Mouse (Mus musculus): ENCODE results near the gene Ifnar2. TPM values are rescaled to one million over a fixed set of nuclear protein-coding genes. Genes with fewer than 3 reads are reported as not detected.
A peak's percentile ranks its signal among the peaks of the same experiment; 100 is the strongest.
"Not testable (repeated sequence)": the region's sequence is repeated elsewhere in the genome, so short reads cannot be mapped to it uniquely, and the experiment has no call there.

Ifnar2 gene
- polyA plus RNA-seq, 1 experiment from 2014 or later = 45.7 TPM

GRCm38 (mm10) chr16:91426586-91426985 is 54.0 kb downstream of the Ifnar2 start:
- ATAC-seq = no peak
- no peak overlapping the region for H3K4me2 ChIP-seq (ENCODE audit: low read depth, low read length)
- H3K4me3 ChIP-seq (ENCODE audit: low read length) = no peak overlapping the region
- no peak overlapping the region for H3K27ac ChIP-seq (ENCODE audit: low read length)
- WGBS = 80% methylated on average over 4 of the region's 4 CpGs
- no peaks in the 10 kb centered on the region for H3K27me3 ChIP-seq (replicated peaks; ENCODE audit: control insufficient read depth, insufficient read depth, low read length)
- H3K9me3 ChIP-seq (ENCODE audit: control insufficient read depth, low read length) = no peaks in the 10 kb centered on the region
- no peak overlapping the region for H3K9ac ChIP-seq (ENCODE audit: low read depth, low read length)
- no peaks in the 10 kb centered on the region for H3K4me1 ChIP-seq (ENCODE audit: control insufficient read depth, insufficient read depth, low read length)
- peaks cover 31% of the 10 kb centered on the region; the same call in 1 of the 2 replicates for H3K36me3 ChIP-seq (ENCODE audit: control insufficient read depth, insufficient read depth, low read length)

GRCm38 (mm10) chr16:91427461-91427860 is 54.9 kb downstream of the Ifnar2 start:
- Histone ChIP-seq H3K4me1 (ENCODE audit: control insufficient read depth, insufficient read depth, low read length) (no peaks in the 10 kb centered on the region), H3K4me2 (ENCODE audit: low read depth, low read length) (no peak overlapping the region), H3K9ac (ENCODE audit: low read depth, low read length) (no peak overlapping the region), H3K36me3 (ENCODE audit: control insufficient read depth, insufficient read depth, low read length) (peaks cover 24% of the 10 kb centered on the region; the same call in 1 of the 2 replicates), H3K4me3 (ENCODE audit: low read length) (no peak overlapping the region), H3K27ac (ENCODE audit: low read length) (no peak overlapping the region), H3K27me3 (replicated peaks; ENCODE audit: control insufficient read depth, insufficient read depth, low read length) (no peaks in the 10 kb centered on the region), H3K9me3 (ENCODE audit: control insufficient read depth, low read length) (no peaks in the 10 kb centered on the region)
- no peak for ATAC-seq
- 66% methylated on average over 5 of the region's 5 CpGs for WGBS

- H3K4me1 ChIP-seq (ENCODE audit: control insufficient read depth, insufficient read depth, low read length) = no peaks in the 10 kb centered on the region
- no peak overlapping the region for H3K4me2 ChIP-seq (ENCODE audit: low read depth, low read length)
- WGBS = 71% methylated on average over 8 of the region's 8 CpGs
- no peak overlapping the region for H3K9ac ChIP-seq (ENCODE audit: low read depth, low read length)
- no peak overlapping the region for H3K4me3 ChIP-seq (ENCODE audit: low read length)
- ATAC-seq = no peak
- no peaks in the 10 kb centered on the region for H3K9me3 ChIP-seq (ENCODE audit: control insufficient read depth, low read length)
- no peak overlapping the region for H3K27ac ChIP-seq (ENCODE audit: low read length)
- H3K36me3 ChIP-seq (ENCODE audit: control insufficient read depth, insufficient read depth, low read length) = peaks cover 19% of the 10 kb centered on the region; the same call in 1 of the 2 replicates
- no peaks in the 10 kb centered on the region for H3K27me3 ChIP-seq (replicated peaks; ENCODE audit: control insufficient read depth, insufficient read depth, low read length)
These were observed 55.8 kb downstream of the Ifnar2 start for GRCm38 (mm10) chr16:91428259-91428865.

DNA sequence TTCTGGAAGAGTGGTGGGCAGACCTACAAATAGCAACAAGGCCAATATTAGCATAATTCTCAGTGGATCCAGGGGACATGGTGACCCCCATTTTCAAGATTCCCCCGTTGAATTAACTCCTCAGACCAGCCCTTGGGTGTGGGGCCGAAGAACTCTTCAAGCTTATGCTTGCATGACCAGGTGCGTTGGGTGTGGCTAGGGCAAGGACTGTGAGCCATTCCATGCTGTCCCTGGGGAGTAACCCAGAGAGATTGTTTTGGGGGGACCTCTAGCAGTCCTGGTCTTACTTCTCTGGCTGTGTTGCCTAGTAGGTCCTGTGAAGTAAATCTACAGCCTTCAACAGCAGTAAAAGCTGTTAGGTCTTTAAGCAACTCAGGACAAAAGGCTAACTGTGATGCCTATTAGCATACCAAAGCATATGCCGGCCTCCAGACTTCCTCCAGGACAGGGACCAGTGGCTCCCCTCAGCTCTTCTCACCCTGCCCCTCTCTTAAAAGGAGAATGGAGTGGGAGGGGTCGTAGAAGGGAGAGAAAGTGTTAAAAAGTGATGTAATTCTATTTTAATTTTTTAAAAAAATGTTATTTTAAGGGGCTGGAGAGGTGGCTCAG is 60.2 kb downstream of the Ifnar2 start:
- Histone ChIP-seq H3K4me2 (ENCODE audit: low read depth, low read length) (no peak overlapping the region), H3K9ac (ENCODE audit: low read depth, low read length) (no peak overlapping the region), H3K27ac (ENCODE audit: low read length) (no peak overlapping the region), H3K4me3 (ENCODE audit: low read length) (no peak overlapping the region), H3K36me3 (ENCODE audit: control insufficient read depth, insufficient read depth, low read length) (no peaks in the 10 kb centered on the region), H3K9me3 (ENCODE audit: control insufficient read depth, low read length) (no peaks in the 10 kb centered on the region), H3K4me1 (ENCODE audit: control insufficient read depth, insufficient read depth, low read length) (no peaks in the 10 kb centered on the region), H3K27me3 (replicated peaks; ENCODE audit: control insufficient read depth, insufficient read depth, low read length) (no peaks in the 10 kb centered on the region)
- 42% methylated on average over 5 of the region's 5 CpGs for WGBS
- ATAC-seq = no peak

- H3K4me3 ChIP-seq (ENCODE audit: low read length) = no peak overlapping the region
- H3K27me3 ChIP-seq (replicated peaks; ENCODE audit: control insufficient read depth, insufficient read depth, low read length) = no peaks in the 10 kb centered on the region
- H3K4me2 ChIP-seq (ENCODE audit: low read depth, low read length) = no peak overlapping the region
- H3K4me1 ChIP-seq (ENCODE audit: control insufficient read depth, insufficient read depth, low read length) = no peaks in the 10 kb centered on the region
- no peak overlapping the region for H3K27ac ChIP-seq (ENCODE audit: low read length)
- no peaks in the 10 kb centered on the region for H3K9me3 ChIP-seq (ENCODE audit: control insufficient read depth, low read length)
- no peak overlapping the region for H3K9ac ChIP-seq (ENCODE audit: low read depth, low read length)
- H3K36me3 ChIP-seq (ENCODE audit: control insufficient read depth, insufficient read depth, low read length) = no peaks in the 10 kb centered on the region
- ATAC-seq = no peak
- 50% methylated on average over 8 of the region's 8 CpGs for WGBS
These were observed 60.8 kb downstream of the Ifnar2 start for GRCm38 (mm10) chr16:91433329-91433933.

- Histone ChIP-seq H3K36me3 (ENCODE audit: control insufficient read depth, insufficient read depth, low read length) (no peaks in the 10 kb centered on the region), H3K9me3 (ENCODE audit: control insufficient read depth, low read length) (no peaks in the 10 kb centered on the region), H3K27ac (ENCODE audit: low read length) (no peak overlapping the region), H3K4me3 (ENCODE audit: low read length) (no peak overlapping the region), H3K27me3 (replicated peaks; ENCODE audit: control insufficient read depth, insufficient read depth, low read length) (no peaks in the 10 kb centered on the region), H3K4me1 (ENCODE audit: control insufficient read depth, insufficient read depth, low read length) (no peaks in the 10 kb centered on the region), H3K4me2 (ENCODE audit: low read depth, low read length) (no peak overlapping the region), H3K9ac (ENCODE audit: low read depth, low read length) (no peak overlapping the region)
- ATAC-seq = no peak
- 80% methylated on average over 3 of the region's 3 CpGs for WGBS
These were observed 61.5 kb downstream of the Ifnar2 start for GRCm38 (mm10) chr16:91434119-91434518.

DNA sequence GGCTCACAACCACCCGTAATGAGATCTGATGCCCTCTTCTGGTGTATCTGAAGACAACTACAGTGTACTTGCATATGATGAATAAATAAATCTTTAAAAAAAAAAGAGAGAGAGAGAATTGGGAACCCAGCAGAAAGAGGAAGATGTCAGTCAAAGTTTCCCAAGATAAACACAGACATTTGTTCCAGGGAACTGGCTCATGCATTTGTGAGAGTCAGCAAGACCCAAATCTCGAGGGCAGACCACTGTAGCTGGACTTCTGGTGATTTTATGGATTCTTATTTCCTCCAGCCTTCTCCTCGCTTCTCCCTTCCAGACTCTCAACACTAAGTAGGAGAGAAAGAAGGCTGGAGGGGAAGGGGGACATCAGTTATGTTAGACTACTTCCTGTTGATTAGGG is 65.5 kb downstream of the Ifnar2 start:
- Histone ChIP-seq H3K27me3 (replicated peaks; ENCODE audit: control insufficient read depth, insufficient read depth, low read length) (no peaks in the 10 kb centered on the region), H3K9me3 (ENCODE audit: control insufficient read depth, low read length) (no peaks in the 10 kb centered on the region), H3K4me3 (ENCODE audit: low read length) (no peak overlapping the region), H3K9ac (ENCODE audit: low read depth, low read length) (no peak overlapping the region), H3K4me2 (ENCODE audit: low read depth, low read length) (no peak overlapping the region), H3K36me3 (ENCODE audit: control insufficient read depth, insufficient read depth, low read length) (no peaks in the 10 kb centered on the region), H3K4me1 (ENCODE audit: control insufficient read depth, insufficient read depth, low read length) (no peaks in the 10 kb centered on the region), H3K27ac (ENCODE audit: low read length) (no peak overlapping the region)
- no peak for ATAC-seq
- WGBS = 80% methylated on average over 3 of the region's 3 CpGs

- not testable (repeated sequence) for H3K9ac ChIP-seq (ENCODE audit: low read depth, low read length); H3K4me3 ChIP-seq (ENCODE audit: low read length); H3K9me3 ChIP-seq (ENCODE audit: control insufficient read depth, low read length); H3K4me1 ChIP-seq (ENCODE audit: control insufficient read depth, insufficient read depth, low read length); H3K36me3 ChIP-seq (ENCODE audit: control insufficient read depth, insufficient read depth, low read length); H3K4me2 ChIP-seq (ENCODE audit: low read depth, low read length); H3K27me3 ChIP-seq (replicated peaks; ENCODE audit: control insufficient read depth, insufficient read depth, low read length); H3K27ac ChIP-seq (ENCODE audit: low read length); ATAC-seq
- WGBS = 83% methylated on average over 1 of the region's 1 CpGs
These were observed 66.0 kb downstream of the Ifnar2 start for GRCm38 (mm10) chr16:91438599-91438998.

DNA sequence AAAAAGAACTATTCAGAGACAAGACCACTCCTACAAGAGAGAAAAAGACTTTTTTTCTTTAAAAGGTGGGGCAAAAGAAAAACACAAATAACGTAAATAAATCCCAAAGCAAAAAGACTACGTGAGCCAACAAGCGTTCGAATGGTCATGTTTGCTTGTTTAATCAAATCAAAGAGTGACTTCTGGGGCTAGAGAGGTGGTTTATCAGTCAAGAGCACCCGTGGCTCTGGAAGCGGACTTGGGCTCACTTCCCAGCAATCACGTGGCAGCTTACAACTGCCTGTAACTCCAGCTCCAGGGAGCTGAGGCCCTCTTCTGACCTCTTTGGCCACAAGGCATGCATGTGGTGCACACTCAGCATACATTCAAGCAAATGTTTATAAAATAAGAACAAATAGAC is 68.8 kb downstream of the Ifnar2 start:
- Histone ChIP-seq H3K27me3 (replicated peaks; ENCODE audit: control insufficient read depth, insufficient read depth, low read length) (no peaks in the 10 kb centered on the region), H3K36me3 (ENCODE audit: control insufficient read depth, insufficient read depth, low read length) (no peaks in the 10 kb centered on the region), H3K4me2 (ENCODE audit: low read depth, low read length) (no peak overlapping the region), H3K4me3 (ENCODE audit: low read length) (no peak overlapping the region), H3K27ac (ENCODE audit: low read length) (peak overlapping the region; percentile 27; the same call in 1 of the 2 replicates), H3K9me3 (ENCODE audit: control insufficient read depth, low read length) (no peaks in the 10 kb centered on the region), H3K9ac (ENCODE audit: low read depth, low read length) (no peak overlapping the region), H3K4me1 (ENCODE audit: control insufficient read depth, insufficient read depth, low read length) (no peaks in the 10 kb centered on the region)
- 32% methylated on average over 7 of the region's 7 CpGs for WGBS
- peak; percentile 93 for ATAC-seq

Measured in intestine, embryonic 16.5 days (tissue).